ENCODE assay signal across 18 mouse cellular contexts in genomic region chr11:65040556-65040955, GRCm38 (mm10).
DNase-seq lines count a peak whose midpoint lies in the region; ATAC-seq lines count a peak whose summit lies in the region.
"Had no signal": no experiment of that assay in that cellular context is flagged by ENCODE, and none has a peak within 500 bp of the region (broad histone marks: within the 10 kb centered on the region; RNA-seq: fewer than 3 reads in every experiment).

No protein-coding gene starts in this region.

- H3K9me3 ChIP-seq in lung, embryonic 15.5 days, result no peaks in the 10 kb centered on the region
- H3K9me3 ChIP-seq in forebrain, embryonic 15.5 days, result no peaks in the 10 kb centered on the region
- H3K9me3 ChIP-seq: embryonic facial prominence, embryonic 10.5 days; forebrain, embryonic 13.5 days; heart, embryonic 13.5 days; hindbrain, embryonic 15.5 days had no signal

- H3K27ac ChIP-seq in lung, embryonic 15.5 days, result peak overlapping the region; percentile 75; the same call in 1 of the 2 replicates
- H3K27ac ChIP-seq in forebrain, embryonic 15.5 days (replicated peaks), result no peak overlapping the region
- H3K27ac ChIP-seq: forebrain, embryonic 13.5 days; gastrocnemius, adult 2 months; heart, embryonic 13.5 days; hindbrain, embryonic 15.5 days had no signal

- no peak overlapping the region for H3K4me2 ChIP-seq in lung, embryonic 15.5 days
- H3K4me2 ChIP-seq in forebrain, embryonic 15.5 days (replicated peaks), result no peak overlapping the region
- H3K4me2 ChIP-seq: forebrain, embryonic 13.5 days; heart, embryonic 13.5 days; hindbrain, embryonic 15.5 days had no signal

- no peak for DNase-seq in lung, postnatal 4 days
- peak; percentile 75 for DNase-seq in brain, adult 2 months (ENCODE audit: low read depth, low spot score)
- peak; percentile 24 for DNase-seq in cerebellum, adult 11-12 months
- DNase-seq in cerebellum, postnatal 10 days, result peak; percentile 36 to 44
- DNase-seq in heart, adult 8-10 months (ENCODE audit: low spot score), result no peak
- DNase-seq: adrenal gland, postnatal 25 days; gastrocnemius, adult 2 months; gastrocnemius, postnatal 25 days; heart, postnatal 36 days had no signal

- H3K4me1 ChIP-seq in lung, embryonic 15.5 days, result peaks cover 19% of the 10 kb centered on the region
- H3K4me1 ChIP-seq in forebrain, embryonic 15.5 days, result no peaks in the 10 kb centered on the region

- H3K27me3 ChIP-seq in lung, embryonic 15.5 days, result no peaks in the 10 kb centered on the region
- no peaks in the 10 kb centered on the region for H3K27me3 ChIP-seq in forebrain, embryonic 15.5 days
- H3K27me3 ChIP-seq: forebrain, embryonic 13.5 days; heart, embryonic 13.5 days; hindbrain, embryonic 15.5 days; Patski had no signal

- H3K36me3 ChIP-seq in lung, embryonic 15.5 days, result no peaks in the 10 kb centered on the region
- H3K36me3 ChIP-seq in forebrain, embryonic 15.5 days, result no peaks in the 10 kb centered on the region
- H3K36me3 ChIP-seq: embryonic facial prominence, embryonic 10.5 days had no signal

- no peak for ATAC-seq in lung, embryonic 15.5 days (ENCODE audit: borderline replicate concordance, extremely low read depth, low FRiP score, low TSS enrichment)
- no peak for ATAC-seq in forebrain, embryonic 15.5 days (replicated peaks)
- ATAC-seq: activated CD4-positive, CD25-positive, alpha-beta regulatory T cell, adult 4 months; forebrain, embryonic 13.5 days; intestine, embryonic 16.5 days; Patski had no signal

- H3K9ac ChIP-seq in lung, embryonic 15.5 days, result no peak overlapping the region
- H3K9ac ChIP-seq in forebrain, embryonic 15.5 days (replicated peaks), result no peak overlapping the region
- H3K9ac ChIP-seq: forebrain, embryonic 13.5 days; heart, embryonic 13.5 days; hindbrain, embryonic 15.5 days had no signal

- 70% methylated on average over 6 of the region's 6 CpGs for WGBS in lung, embryonic 15.5 days
- WGBS in forebrain, embryonic 15.5 days, result 54% methylated on average over 6 of the region's 6 CpGs

- H3K4me3 ChIP-seq in lung, embryonic 15.5 days, result no peak overlapping the region
- no peak overlapping the region for H3K4me3 ChIP-seq in forebrain, embryonic 15.5 days
- H3K4me3 ChIP-seq: embryonic facial prominence, embryonic 10.5 days; forebrain, embryonic 13.5 days; gastrocnemius, adult 2 months; heart, embryonic 13.5 days; hindbrain, embryonic 15.5 days had no signal

Comparison
In these comparisons a context has a peak if more than half of its experiments do, and no peak if none do; other contexts are left out.
1. DNase-seq: peak in brain, adult 2 months (single experiment), cerebellum, adult 11-12 months (single experiment) and cerebellum, postnatal 10 days (2 of 2); none in lung, postnatal 4 days (0 of 2) and heart, adult 8-10 months (single experiment).